Mouse (Mus musculus): ENCODE data around the gene Ino80.
A peak's percentile ranks its signal among the peaks of the same experiment; 100 is the strongest.

The Ino80 gene

DNA sequence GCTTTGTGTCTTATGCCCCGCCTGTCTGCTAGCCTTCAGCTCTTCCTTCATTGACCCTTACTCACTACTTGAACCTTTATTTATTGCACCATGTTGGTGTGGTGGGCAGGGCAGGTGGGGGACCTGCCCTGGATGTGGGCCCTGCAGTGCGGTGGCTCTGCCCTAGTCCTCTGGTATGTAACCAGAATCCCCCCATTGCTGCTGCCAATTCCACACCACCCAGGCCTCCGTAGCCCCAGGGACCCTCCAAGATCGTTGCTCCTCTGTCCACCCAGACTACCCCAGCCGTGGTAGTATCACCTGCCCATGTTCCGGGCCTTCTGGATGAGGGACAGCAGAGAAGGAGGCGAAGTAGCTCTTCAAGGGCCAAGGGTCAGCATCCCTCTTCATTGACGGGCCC, 123.8 kb downstream of the Ino80 start:
- no peak for ATAC-seq (ENCODE audit: low TSS enrichment)

- ATAC-seq (ENCODE audit: low TSS enrichment) = peak; percentile 99
These were observed 126.7 kb downstream of the Ino80 start, which contains the start of gene Chac1 for GRCm38 (mm10) chr2:119350555-119351486. Chac1 (plus strand) TSS chr2:119351229.

DNA sequence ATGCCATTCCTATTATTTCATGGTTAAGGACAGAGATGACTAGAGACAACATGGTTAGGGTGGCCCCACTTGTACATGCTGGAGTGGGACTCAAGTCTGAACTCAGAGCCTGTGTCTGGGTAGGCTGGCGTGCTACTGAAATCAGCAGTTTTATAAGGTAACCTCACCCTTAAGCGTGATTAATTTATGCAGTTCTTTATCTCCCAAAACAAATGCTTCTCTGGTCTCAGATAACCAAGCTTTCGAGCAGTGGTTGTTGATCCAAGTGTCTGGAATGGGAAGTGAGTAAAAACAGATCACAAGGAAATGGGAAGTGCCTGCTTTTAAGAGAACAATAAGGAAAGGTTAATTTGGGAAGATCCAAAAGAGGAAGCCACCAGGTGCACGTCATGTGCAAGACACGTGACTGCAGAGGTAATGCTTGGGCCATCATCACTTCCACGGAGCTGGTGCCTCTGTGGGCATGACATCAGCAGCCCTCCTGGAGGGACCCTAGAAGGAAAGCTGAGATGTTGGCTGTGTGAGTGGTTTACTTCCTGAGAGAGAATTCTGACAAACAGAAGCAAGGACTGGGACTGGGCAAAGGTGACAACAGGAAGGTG, 132.8 kb downstream of the Ino80 start:
- ATAC-seq (ENCODE audit: low TSS enrichment) = no peak

DNA sequence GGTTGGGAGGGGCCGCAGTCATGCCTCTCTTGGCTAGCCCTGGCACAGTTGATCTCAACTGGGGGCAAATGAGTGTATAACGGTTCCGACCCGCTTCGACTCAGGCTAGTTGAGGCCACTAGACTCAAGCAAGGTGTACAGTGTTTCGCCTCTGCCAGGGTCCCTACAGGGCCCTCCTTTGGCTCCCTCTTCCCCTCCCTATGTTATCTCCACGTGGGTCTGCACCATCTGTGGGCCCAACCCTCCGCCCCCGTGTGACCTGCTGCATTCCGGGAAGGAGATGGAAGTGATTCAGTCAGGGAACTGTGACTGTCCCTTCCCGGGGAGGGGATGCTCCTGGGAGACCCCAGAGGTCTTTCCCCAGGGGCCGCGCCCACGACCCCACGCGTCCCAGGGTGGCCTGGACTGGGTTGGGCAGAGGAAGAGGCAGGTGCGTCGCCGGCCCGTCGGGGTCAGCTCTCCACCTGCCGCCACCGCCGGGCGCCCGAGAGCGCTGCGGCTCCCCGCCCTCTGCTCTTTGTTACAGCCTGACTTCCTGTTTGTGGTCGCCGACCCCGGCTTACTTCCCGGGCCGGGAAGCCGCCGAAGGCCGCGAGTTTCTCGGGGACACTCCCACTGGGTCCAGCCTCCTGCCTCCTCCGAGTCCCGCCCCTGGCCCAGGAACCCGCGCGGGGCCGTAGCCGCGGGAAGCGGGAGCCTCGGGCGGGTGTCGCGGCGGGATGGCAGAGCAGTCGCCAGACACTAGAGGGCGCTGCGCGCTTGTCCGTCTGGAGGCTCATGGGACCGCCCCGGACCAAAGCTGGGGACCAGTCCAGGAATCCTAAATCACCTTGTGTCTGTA, 139.8 kb downstream of the Ino80 start:
- ATAC-seq (ENCODE audit: low TSS enrichment) = peak; percentile 97

DNA sequence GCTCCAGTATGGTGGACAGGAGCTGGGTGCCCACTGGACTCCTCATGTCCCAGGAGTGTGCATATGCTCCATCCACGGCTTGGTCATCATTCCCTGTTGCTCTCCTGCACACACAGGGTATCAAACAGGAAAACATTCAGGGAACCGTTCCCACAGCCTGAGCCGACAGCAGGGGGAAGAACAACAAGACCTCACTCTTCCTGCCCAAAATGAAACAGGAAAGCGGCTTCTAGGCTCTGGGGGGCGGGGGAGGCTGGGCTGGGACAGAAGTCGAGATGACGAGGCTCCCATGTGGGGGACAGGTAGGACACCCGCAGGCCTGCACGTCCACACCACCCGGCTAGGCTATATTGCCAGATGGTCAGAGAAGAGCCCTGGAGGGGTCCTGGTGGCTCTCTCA, 141.0 kb downstream of the Ino80 start:
- no peak for ATAC-seq (ENCODE audit: low TSS enrichment)

- no peak for ATAC-seq (ENCODE audit: low TSS enrichment)
These were observed 141.5 kb downstream of the Ino80 start for GRCm38 (mm10) chr2:119336002-119336401.

DNA sequence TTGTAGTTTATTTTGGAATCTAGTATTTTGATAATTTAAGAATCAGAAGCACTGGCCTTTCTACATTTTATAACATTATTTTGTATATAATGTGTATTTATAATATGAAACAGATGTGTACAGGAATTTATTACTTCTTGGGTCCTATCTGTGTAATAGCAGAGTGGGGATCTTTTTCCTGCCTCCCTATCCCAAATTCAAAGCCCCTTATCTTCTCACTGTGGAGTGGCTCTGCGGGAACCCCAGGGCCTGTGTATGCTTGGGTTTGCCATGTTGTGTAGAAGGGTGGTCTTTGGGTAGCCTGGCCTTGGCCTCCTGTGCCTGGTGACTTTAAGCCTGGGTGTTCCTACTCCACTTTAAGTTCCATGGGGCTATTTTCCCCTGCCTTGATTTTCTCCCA, 142.0 kb downstream of the Ino80 start:
- ATAC-seq (ENCODE audit: low TSS enrichment) = no peak

DNA sequence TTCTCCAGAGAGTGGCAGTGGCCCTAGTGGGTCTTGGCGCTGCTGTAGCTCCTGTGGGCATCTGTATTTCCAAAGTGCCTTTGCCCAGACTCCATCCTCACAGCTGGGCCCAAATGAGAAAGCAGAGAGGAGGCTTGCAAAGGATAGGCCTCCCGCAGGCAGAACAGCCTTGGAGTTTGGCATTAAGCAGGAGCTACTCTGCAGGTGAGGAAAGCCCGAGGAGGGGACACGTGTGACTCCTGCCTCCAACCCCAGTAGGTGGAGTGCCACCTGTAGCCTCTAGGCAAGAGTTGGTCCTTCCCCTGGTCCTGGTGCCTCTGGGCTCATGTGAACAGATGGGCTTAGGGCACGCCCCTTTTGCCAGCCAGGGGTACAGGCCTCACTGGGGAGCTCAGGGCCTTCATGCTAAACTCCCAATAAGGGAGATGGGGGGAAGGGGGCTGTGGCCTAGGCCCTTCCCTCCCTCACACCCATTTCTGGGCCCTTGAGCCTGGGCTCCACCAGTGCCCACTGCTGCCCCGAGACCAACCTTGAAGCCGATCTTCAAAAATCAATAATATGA, 142.4 kb downstream of the Ino80 start:
- no peak for ATAC-seq (ENCODE audit: low TSS enrichment)

DNA sequence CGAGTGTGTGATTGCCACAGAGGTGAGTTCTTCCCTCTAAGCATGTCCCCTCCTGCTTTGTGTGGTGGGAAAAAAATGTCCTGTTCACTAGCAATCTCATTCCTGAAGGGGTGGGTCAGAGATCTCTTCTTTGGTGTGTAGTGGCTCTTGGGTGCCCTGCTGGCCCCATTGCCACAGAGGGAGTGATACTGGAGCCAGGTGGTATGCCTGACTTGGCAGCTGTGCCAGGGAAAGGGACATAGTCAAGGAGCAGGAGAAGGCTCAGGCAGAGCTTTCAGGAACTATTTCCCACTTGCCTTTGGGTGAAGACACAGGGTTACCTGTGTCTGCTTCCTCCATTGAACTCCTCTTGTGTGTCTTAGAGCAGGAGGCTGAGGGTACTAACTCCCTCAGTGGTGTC, 143.4 kb downstream of the Ino80 start:
- no peak for ATAC-seq (ENCODE audit: low TSS enrichment)

- ATAC-seq (ENCODE audit: low TSS enrichment) = no peak
These were observed 145.3 kb downstream of the Ino80 start for GRCm38 (mm10) chr2:119332177-119332661.

- ATAC-seq (ENCODE audit: low TSS enrichment) = no peak
These were observed 146.7 kb downstream of the Ino80 start for GRCm38 (mm10) chr2:119330795-119331194.

GRCm38 (mm10) chr2:119329123-119329817, 148.2 kb downstream of the Ino80 start:
- no peak for ATAC-seq (ENCODE audit: low TSS enrichment)

DNA sequence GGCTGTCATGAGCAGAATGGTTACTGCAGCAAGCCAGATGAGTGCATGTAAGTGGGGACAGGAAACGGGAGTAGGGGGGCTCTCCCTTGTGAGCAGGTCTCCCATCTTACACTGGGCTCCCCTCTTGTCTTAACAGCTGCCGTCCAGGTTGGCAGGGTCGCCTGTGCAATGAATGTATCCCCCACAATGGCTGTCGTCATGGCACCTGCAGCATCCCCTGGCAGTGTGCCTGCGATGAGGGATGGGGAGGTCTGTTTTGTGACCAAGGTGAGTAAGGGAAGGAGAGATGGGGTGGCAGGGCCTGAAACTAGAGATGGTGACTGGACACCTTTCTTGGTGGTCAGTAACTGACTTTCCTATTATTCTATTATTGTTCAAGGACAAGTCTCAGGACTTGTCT, 148.9 kb downstream of the Ino80 start:
- ATAC-seq (ENCODE audit: low TSS enrichment) = no peak

- no peak for ATAC-seq (ENCODE audit: low TSS enrichment)
These were observed 149.5 kb downstream of the Ino80 start for GRCm38 (mm10) chr2:119327942-119328526.

DNA sequence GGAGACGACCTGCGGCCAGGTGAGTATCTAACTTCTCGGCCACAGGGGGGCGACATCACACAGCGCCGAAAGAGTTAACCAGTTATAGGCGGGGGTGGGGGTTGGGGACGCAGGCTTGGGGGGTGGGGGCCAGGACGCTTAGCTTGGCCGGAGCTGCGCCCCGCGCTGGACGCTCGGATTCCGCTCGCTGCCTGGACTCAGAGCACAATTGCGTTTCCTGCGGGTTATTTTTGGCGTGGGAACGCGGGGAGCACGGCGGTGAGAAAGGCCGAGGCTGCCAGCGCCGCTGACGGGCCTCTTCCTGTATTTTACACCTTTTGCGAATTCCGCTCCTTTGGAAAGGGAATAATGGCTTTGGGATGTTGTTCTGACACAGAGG, 150.4 kb downstream of the Ino80 start:
- ATAC-seq (ENCODE audit: low TSS enrichment) = no peak

DNA sequence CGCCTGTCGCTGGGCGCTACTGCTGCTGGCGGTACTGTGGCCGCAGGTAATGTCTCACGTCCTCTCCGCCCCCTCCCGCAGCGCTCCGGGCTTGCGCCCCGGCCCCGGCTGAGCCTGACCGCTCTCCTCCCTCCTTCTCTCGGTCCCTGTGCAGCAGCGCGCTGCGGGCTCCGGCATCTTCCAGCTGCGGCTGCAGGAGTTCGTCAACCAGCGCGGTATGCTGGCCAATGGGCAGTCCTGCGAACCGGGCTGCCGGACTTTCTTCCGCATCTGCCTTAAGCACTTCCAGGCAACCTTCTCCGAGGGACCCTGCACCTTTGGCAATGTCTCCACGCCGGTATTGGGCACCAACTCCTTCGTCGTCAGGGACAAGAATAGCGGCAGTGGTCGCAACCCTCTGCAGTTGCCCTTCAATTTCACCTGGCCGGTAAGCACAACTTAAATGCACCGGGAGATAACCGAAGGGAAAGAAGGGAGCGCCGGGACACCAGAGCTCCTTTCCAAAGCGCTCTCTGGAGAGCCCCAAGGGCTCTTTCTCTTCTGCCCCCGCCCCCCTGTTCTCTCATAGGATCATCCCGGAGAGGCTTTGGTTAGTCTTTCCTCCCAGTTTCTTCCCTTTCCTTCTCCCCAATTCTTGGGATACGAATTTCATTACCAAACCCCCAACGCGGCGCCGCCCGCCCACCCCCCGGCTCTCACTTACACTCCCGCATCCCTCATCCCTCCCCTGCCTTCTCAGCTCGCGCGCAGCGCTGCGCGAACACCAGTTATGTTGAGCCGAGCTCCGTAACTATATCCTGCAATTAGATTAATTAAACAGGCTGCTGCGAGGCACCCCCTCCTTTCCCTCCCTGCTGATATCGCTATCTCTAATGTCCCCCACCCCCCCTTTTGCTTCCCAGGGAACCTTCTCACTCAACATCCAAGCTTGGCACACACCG, 151.1 kb downstream of the Ino80 start:
- peak; percentile 7; the same call in 1 of the 2 replicates for ATAC-seq (ENCODE audit: low TSS enrichment)

DNA sequence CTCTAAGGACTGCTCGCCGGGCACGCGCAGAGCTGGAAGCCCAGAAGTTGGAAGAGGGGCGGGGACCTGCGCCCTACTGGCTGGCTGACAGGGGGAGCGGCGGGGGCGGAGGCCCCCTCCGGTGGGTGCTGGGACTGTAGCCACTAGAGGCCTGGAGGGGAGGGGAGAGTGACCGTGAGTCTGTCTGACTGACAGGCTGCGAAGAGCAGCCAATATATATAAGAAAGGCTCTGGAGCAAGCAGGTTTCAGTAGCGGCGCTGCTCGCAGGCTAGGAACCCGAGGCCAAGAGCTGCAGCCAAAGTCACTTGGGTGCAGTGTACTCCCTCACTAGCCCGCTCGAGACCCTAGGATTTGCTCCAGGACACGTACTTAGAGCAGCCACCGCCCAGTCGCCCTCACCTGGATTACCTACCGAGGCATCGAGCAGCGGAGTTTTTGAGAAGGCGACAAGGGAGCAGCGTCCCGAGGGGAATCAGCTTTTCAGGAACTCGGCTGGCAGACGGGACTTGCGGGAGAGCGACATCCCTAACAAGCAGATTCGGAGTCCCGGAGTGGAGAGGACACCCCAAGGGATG, 151.8 kb downstream of the Ino80 start, which contains the start of gene Dll4:
Gene Dll4 (plus strand): TSS at position 217 of the 576 bp plus-strand sequence.
- ATAC-seq (ENCODE audit: low TSS enrichment) = peak; percentile 8; the same call in 1 of the 2 replicates

- ATAC-seq (ENCODE audit: low TSS enrichment) = no peak
These were observed 152.7 kb downstream of the Ino80 start for GRCm38 (mm10) chr2:119324576-119325318.
